Mouse (Mus musculus): ENCODE data around the gene Nrf1. TPM values are rescaled to one million over a fixed set of nuclear protein-coding genes. Genes with fewer than 3 reads are reported as not detected.

The Nrf1 gene
- polyA plus RNA-seq, 1 experiment = 20.4 TPM

- Histone ChIP-seq H3K4me1 (ENCODE audit: control insufficient read depth, insufficient read depth, low read length) (peaks cover 35% of the 10 kb centered on the region), H3K27ac (ENCODE audit: insufficient read depth, low read depth, low read length) (peak overlapping the region; percentile 37), H3K4me3 (ENCODE audit: insufficient read depth, low read length) (no peak overlapping the region)
- TF ChIP-seq POLR2A (IDR thresholded peaks at IDR 0.05; ENCODE audit: borderline replicate concordance, low read depth, low read length) (no peak), CTCF (IDR thresholded peaks at IDR 0.05; ENCODE audit: low read depth, low read length) (no peak)
Observed at GRCm38 (mm10) chr6:30135590-30135989, 87.8 kb downstream of the Nrf1 start.

- Histone ChIP-seq H3K4me3 (ENCODE audit: insufficient read depth, low read length) (no peak overlapping the region), H3K4me1 (ENCODE audit: control insufficient read depth, insufficient read depth, low read length) (peaks cover 35% of the 10 kb centered on the region), H3K27ac (ENCODE audit: insufficient read depth, low read depth, low read length) (no peak overlapping the region)
- TF ChIP-seq POLR2A (IDR thresholded peaks at IDR 0.05; ENCODE audit: borderline replicate concordance, low read depth, low read length) (no peak), CTCF (IDR thresholded peaks at IDR 0.05; ENCODE audit: low read depth, low read length) (no peak)
Observed at GRCm38 (mm10) chr6:30137227-30137626, 89.4 kb downstream of the Nrf1 start.

GRCm38 (mm10) chr6:30139329-30140045 lies 91.7 kb downstream of the Nrf1 start:
- no peak overlapping the region for H3K27ac ChIP-seq (ENCODE audit: insufficient read depth, low read depth, low read length)
- H3K4me1 ChIP-seq (ENCODE audit: control insufficient read depth, insufficient read depth, low read length) = peaks cover 35% of the 10 kb centered on the region
- no peak overlapping the region for H3K4me3 ChIP-seq (ENCODE audit: insufficient read depth, low read length)
- TF ChIP-seq CTCF (IDR thresholded peaks at IDR 0.05; ENCODE audit: low read depth, low read length) (no peak), POLR2A (IDR thresholded peaks at IDR 0.05; ENCODE audit: borderline replicate concordance, low read depth, low read length) (no peak)

GRCm38 (mm10) chr6:30143263-30143662 lies 95.5 kb downstream of the Nrf1 start:
- TF ChIP-seq POLR2A (IDR thresholded peaks at IDR 0.05; ENCODE audit: borderline replicate concordance, low read depth, low read length) (no peak), CTCF (IDR thresholded peaks at IDR 0.05; ENCODE audit: low read depth, low read length) (no peak)
- peaks cover 10% of the 10 kb centered on the region for H3K4me1 ChIP-seq (ENCODE audit: control insufficient read depth, insufficient read depth, low read length)
- H3K27ac ChIP-seq (ENCODE audit: insufficient read depth, low read depth, low read length) = no peak overlapping the region
- H3K4me3 ChIP-seq (ENCODE audit: insufficient read depth, low read length) = no peak overlapping the region

GRCm38 (mm10) chr6:30147058-30147457 lies 99.3 kb downstream of the Nrf1 start:
- H3K4me3 ChIP-seq (ENCODE audit: insufficient read depth, low read length) = no peak overlapping the region
- H3K4me1 ChIP-seq (ENCODE audit: control insufficient read depth, insufficient read depth, low read length) = no peaks in the 10 kb centered on the region
- TF ChIP-seq CTCF (IDR thresholded peaks at IDR 0.05; ENCODE audit: low read depth, low read length) = no peak
- no peak for TF ChIP-seq POLR2A (IDR thresholded peaks at IDR 0.05; ENCODE audit: borderline replicate concordance, low read depth, low read length)
- H3K27ac ChIP-seq (ENCODE audit: insufficient read depth, low read depth, low read length) = no peak overlapping the region

- H3K4me1 ChIP-seq (ENCODE audit: control insufficient read depth, insufficient read depth, low read length) = no peaks in the 10 kb centered on the region
- H3K27ac ChIP-seq (ENCODE audit: insufficient read depth, low read depth, low read length) = no peak overlapping the region
- TF ChIP-seq POLR2A (IDR thresholded peaks at IDR 0.05; ENCODE audit: borderline replicate concordance, low read depth, low read length) (no peak), CTCF (IDR thresholded peaks at IDR 0.05; ENCODE audit: low read depth, low read length) (no peak)
- H3K4me3 ChIP-seq (ENCODE audit: insufficient read depth, low read length) = no peak overlapping the region
Observed at GRCm38 (mm10) chr6:30147753-30148152, 100.0 kb downstream of the Nrf1 start.

GRCm38 (mm10) chr6:30150471-30150870 lies 102.7 kb downstream of the Nrf1 start:
- H3K4me1 ChIP-seq (ENCODE audit: control insufficient read depth, insufficient read depth, low read length) = no peaks in the 10 kb centered on the region
- TF ChIP-seq POLR2A (IDR thresholded peaks at IDR 0.05; ENCODE audit: borderline replicate concordance, low read depth, low read length) = no peak
- TF ChIP-seq CTCF (IDR thresholded peaks at IDR 0.05; ENCODE audit: low read depth, low read length) = no peak
- H3K27ac ChIP-seq (ENCODE audit: insufficient read depth, low read depth, low read length) = no peak overlapping the region
- no peak overlapping the region for H3K4me3 ChIP-seq (ENCODE audit: insufficient read depth, low read length)

- Histone ChIP-seq H3K4me3 (ENCODE audit: insufficient read depth, low read length) (no peak overlapping the region), H3K4me1 (ENCODE audit: control insufficient read depth, insufficient read depth, low read length) (peaks cover 6% of the 10 kb centered on the region), H3K27ac (ENCODE audit: insufficient read depth, low read depth, low read length) (no peak overlapping the region)
- TF ChIP-seq POLR2A (IDR thresholded peaks at IDR 0.05; ENCODE audit: borderline replicate concordance, low read depth, low read length) (no peak), CTCF (IDR thresholded peaks at IDR 0.05; ENCODE audit: low read depth, low read length) (no peak)
Observed at GRCm38 (mm10) chr6:30152163-30152562, 104.4 kb downstream of the Nrf1 start.

GRCm38 (mm10) chr6:30152649-30153048 lies 104.9 kb downstream of the Nrf1 start:
- TF ChIP-seq POLR2A (IDR thresholded peaks at IDR 0.05; ENCODE audit: borderline replicate concordance, low read depth, low read length) (no peak), CTCF (IDR thresholded peaks at IDR 0.05; ENCODE audit: low read depth, low read length) (no peak)

GRCm38 (mm10) chr6:30153076-30153475 lies 105.3 kb downstream of the Nrf1 start:
- TF ChIP-seq POLR2A (IDR thresholded peaks at IDR 0.05; ENCODE audit: borderline replicate concordance, low read depth, low read length) = no peak
- TF ChIP-seq CTCF (IDR thresholded peaks at IDR 0.05; ENCODE audit: low read depth, low read length) = no peak
- H3K4me1 ChIP-seq (ENCODE audit: control insufficient read depth, insufficient read depth, low read length) = peaks cover 15% of the 10 kb centered on the region
- no peak overlapping the region for H3K27ac ChIP-seq (ENCODE audit: insufficient read depth, low read depth, low read length)
- H3K4me3 ChIP-seq (ENCODE audit: insufficient read depth, low read length) = no peak overlapping the region

More at GRCm38 (mm10) chr6:30152649-30153048, 104.9 kb downstream of the Nrf1 start:
- Histone ChIP-seq H3K4me1 (ENCODE audit: control insufficient read depth, insufficient read depth, low read length) (peaks cover 11% of the 10 kb centered on the region), H3K27ac (ENCODE audit: insufficient read depth, low read depth, low read length) (no peak overlapping the region), H3K4me3 (ENCODE audit: insufficient read depth, low read length) (no peak overlapping the region)

Data from bone marrow macrophage, adult 2 months (primary cell).